Mouse (Mus musculus): ENCODE data around the gene Arid2.
"Not testable (repeated sequence)": the region's sequence is repeated elsewhere in the genome, so short reads cannot be mapped to it uniquely, and the experiment has no call there.

Arid2 gene

GRCm38 (mm10) chr15:96287369-96287975, at the start of gene Arid2:
Arid2 (plus strand) TSS chr15:96287518.
- peak; percentile 66 for DNase-seq (ENCODE audit: low spot score)

- DNase-seq (ENCODE audit: low spot score): no peak
Measured at GRCm38 (mm10) chr15:96238071-96238470, 49.2 kb upstream of the Arid2 start.

GRCm38 (mm10) chr15:96244171-96244570, 43.1 kb upstream of the Arid2 start:
- no peak for DNase-seq (ENCODE audit: low spot score)

GRCm38 (mm10) chr15:96244715-96245114, 42.6 kb upstream of the Arid2 start:
- DNase-seq (ENCODE audit: low spot score): not testable (repeated sequence)

- no peak for DNase-seq (ENCODE audit: low spot score)
Measured at GRCm38 (mm10) chr15:96253827-96254226, 33.5 kb upstream of the Arid2 start.

GRCm38 (mm10) chr15:96254356-96254755, 33.0 kb upstream of the Arid2 start:
- no peak for DNase-seq (ENCODE audit: low spot score)

GRCm38 (mm10) chr15:96257781-96258180, 29.5 kb upstream of the Arid2 start:
- DNase-seq (ENCODE audit: low spot score): no peak

GRCm38 (mm10) chr15:96264614-96265013, 22.7 kb upstream of the Arid2 start:
- no peak for DNase-seq (ENCODE audit: low spot score)

GRCm38 (mm10) chr15:96267933-96268332, 19.4 kb upstream of the Arid2 start:
- no peak for DNase-seq (ENCODE audit: low spot score)

- DNase-seq (ENCODE audit: low spot score): no peak
Measured at GRCm38 (mm10) chr15:96268610-96269009, 18.7 kb upstream of the Arid2 start.

- DNase-seq (ENCODE audit: low spot score): no peak
Measured at GRCm38 (mm10) chr15:96269402-96269801, 17.9 kb upstream of the Arid2 start.

- no peak for DNase-seq (ENCODE audit: low spot score)
Measured at GRCm38 (mm10) chr15:96270272-96270880, 16.9 kb upstream of the Arid2 start.

- no peak for DNase-seq (ENCODE audit: low spot score)
Measured at GRCm38 (mm10) chr15:96272356-96272755, 15.0 kb upstream of the Arid2 start.

GRCm38 (mm10) chr15:96274341-96274740, 13.0 kb upstream of the Arid2 start:
- no peak for DNase-seq (ENCODE audit: low spot score)

GRCm38 (mm10) chr15:96275198-96275597, 12.1 kb upstream of the Arid2 start:
- DNase-seq (ENCODE audit: low spot score): no peak

- DNase-seq (ENCODE audit: low spot score): peak; percentile 7
Measured at GRCm38 (mm10) chr15:96275810-96276493, 11.4 kb upstream of the Arid2 start.

GRCm38 (mm10) chr15:96277061-96277460, 10.3 kb upstream of the Arid2 start:
- no peak for DNase-seq (ENCODE audit: low spot score)

- DNase-seq (ENCODE audit: low spot score): no peak
Measured at GRCm38 (mm10) chr15:96281236-96281635, 6.1 kb upstream of the Arid2 start.

GRCm38 (mm10) chr15:96283141-96283540, 4.2 kb upstream of the Arid2 start:
- DNase-seq (ENCODE audit: low spot score): no peak

- peak; percentile 33 for DNase-seq (ENCODE audit: low spot score)
Measured at GRCm38 (mm10) chr15:96283920-96284431, 3.3 kb upstream of the Arid2 start.

GRCm38 (mm10) chr15:96284711-96285322, 2.5 kb upstream of the Arid2 start:
- peak; percentile 59 for DNase-seq (ENCODE audit: low spot score)

- peak; percentile 70 for DNase-seq (ENCODE audit: low spot score)
Measured at GRCm38 (mm10) chr15:96285323-96286014, 1.8 kb upstream of the Arid2 start.

All from spleen, adult 12 weeks (tissue).